Mouse (Mus musculus): ENCODE results near the gene Ntsr1.

GRCm38 (mm10) chr2:180569028-180569643 lies 69.4 kb downstream of the Ntsr1 start:
- TF ChIP-seq CTCF (IDR thresholded peaks at IDR 0.05) (no peak), EP300 (IDR thresholded peaks at IDR 0.05) (no peak)
